Mouse (Mus musculus): ENCODE data around the gene Rinl. TPM values are rescaled to one million over a fixed set of nuclear protein-coding genes. Genes with fewer than 3 reads are reported as not detected.

Gene Rinl
- polyA plus RNA-seq, 1 experiment from 2014 or later = 2.8 TPM

DNA sequence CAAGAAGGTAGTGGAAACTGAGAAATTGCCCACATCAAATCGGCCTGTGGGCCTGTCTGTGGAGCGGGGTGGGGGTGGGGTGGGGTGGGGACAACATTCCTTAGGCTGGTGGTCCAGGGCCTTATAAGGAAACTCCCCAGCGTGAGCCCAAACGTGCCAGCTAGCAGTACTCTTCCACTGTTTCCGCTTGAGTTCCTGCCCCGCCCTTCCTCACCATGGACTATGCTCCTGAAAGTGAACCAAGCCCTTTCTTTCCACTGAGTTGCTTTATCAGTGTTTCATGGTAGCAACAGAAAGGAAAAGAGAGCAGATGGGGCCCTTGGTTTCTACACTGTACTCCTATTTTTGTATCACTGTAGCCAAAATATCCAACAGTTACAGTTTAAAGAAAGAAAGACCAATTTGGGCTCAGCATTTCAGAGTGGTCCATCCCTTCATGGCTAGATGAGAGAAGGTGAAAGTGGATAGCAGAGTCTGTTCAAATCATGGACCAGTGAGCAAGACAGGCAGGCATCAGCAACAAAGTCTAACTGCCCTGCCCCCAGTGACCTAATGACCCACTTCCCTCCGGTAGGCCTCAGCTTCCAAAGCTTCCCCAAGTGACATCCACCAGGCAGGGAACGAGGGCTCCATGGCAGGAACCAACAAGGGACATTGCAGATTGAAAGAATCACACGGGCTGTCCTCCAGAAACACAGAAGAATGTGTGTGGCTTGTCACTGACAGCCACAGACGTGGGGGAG is 14.2 kb downstream of the Rinl start:
- H3K4me1 ChIP-seq = peaks cover 19% of the 10 kb centered on the region
- no peak overlapping the region for H3K9ac ChIP-seq
- H3K36me3 ChIP-seq = no peaks in the 10 kb centered on the region
- no peak overlapping the region for H3K4me3 ChIP-seq
- H3K9me3 ChIP-seq = no peaks in the 10 kb centered on the region
- H3K4me2 ChIP-seq (replicated peaks) = peak overlapping the region; percentile 4; the same call in 1 of the 2 replicates
- ATAC-seq (ENCODE audit: low FRiP score, low read depth) = no peak
- H3K27me3 ChIP-seq (replicated peaks) = no peaks in the 10 kb centered on the region
- H3K27ac ChIP-seq = no peak overlapping the region
- WGBS = 7% methylated on average over 10 of the region's 10 CpGs

- ATAC-seq (ENCODE audit: low FRiP score, low read depth) = no peak
- WGBS = 40% methylated on average over 4 of the region's 4 CpGs
- no peak overlapping the region for H3K4me2 ChIP-seq (replicated peaks)
- no peak overlapping the region for H3K4me3 ChIP-seq
- no peaks in the 10 kb centered on the region for H3K27me3 ChIP-seq (replicated peaks)
- H3K9ac ChIP-seq = no peak overlapping the region
- H3K27ac ChIP-seq = no peak overlapping the region
- no peaks in the 10 kb centered on the region for H3K9me3 ChIP-seq
- H3K4me1 ChIP-seq = peaks cover 22% of the 10 kb centered on the region
- H3K36me3 ChIP-seq = no peaks in the 10 kb centered on the region
Observed at GRCm38 (mm10) chr7:28803756-28804155, 15.0 kb downstream of the Rinl start.

- Histone ChIP-seq H3K9me3 (no peaks in the 10 kb centered on the region), H3K4me1 (peaks cover 27% of the 10 kb centered on the region), H3K9ac (no peak overlapping the region), H3K4me3 (no peak overlapping the region), H3K36me3 (peaks cover 1% of the 10 kb centered on the region), H3K27ac (no peak overlapping the region), H3K27me3 (replicated peaks) (no peaks in the 10 kb centered on the region), H3K4me2 (replicated peaks) (no peak overlapping the region)
- 77% methylated on average over 4 of the region's 4 CpGs for WGBS
- ATAC-seq (ENCODE audit: low FRiP score, low read depth) = no peak
Observed at GRCm38 (mm10) chr7:28806869-28807268, 18.1 kb downstream of the Rinl start.

DNA sequence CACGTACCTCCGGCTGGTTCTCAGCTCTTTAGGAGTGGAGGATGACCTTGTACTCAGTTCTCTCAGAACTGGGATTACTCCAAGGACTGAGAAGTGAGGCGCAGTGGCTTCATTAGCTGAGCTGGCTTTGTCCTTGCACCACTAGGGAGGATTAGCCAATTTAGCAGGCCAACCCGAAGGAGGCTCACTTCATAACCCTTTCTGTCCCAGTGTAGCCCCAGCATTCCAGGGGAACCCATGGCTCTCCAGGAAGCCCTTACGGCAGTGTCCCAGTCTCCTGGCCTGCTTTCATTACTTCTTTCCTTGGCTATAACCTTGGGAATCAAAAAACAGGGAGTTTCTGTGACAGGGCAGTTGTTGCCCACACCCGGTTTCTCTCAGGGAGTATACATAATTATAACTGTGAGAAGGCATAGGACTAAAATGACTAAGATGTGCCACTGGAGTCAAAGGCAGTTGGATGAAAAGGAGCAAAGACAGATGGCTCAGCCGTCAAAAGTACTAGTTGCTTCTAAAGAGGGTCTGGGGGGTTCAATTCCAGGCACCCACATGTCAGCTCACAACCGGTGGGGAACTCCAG is 19.0 kb downstream of the Rinl start:
- H3K9me3 ChIP-seq = no peaks in the 10 kb centered on the region
- peak overlapping the region; percentile 89 for H3K9ac ChIP-seq
- peak overlapping the region; percentile 99 for H3K27ac ChIP-seq
- ATAC-seq (ENCODE audit: low FRiP score, low read depth) = no peak
- peak overlapping the region; percentile 81 for H3K4me2 ChIP-seq (replicated peaks)
- 50% methylated on average over 6 of the region's 8 CpGs for WGBS
- H3K4me3 ChIP-seq = peak overlapping the region; percentile 88
- H3K36me3 ChIP-seq = peaks cover 10% of the 10 kb centered on the region
- H3K4me1 ChIP-seq = peaks cover 30% of the 10 kb centered on the region
- no peaks in the 10 kb centered on the region for H3K27me3 ChIP-seq (replicated peaks)

- H3K36me3 ChIP-seq = peaks cover 17% of the 10 kb centered on the region
- ATAC-seq (ENCODE audit: low FRiP score, low read depth) = peak; percentile 2; the same call in 1 of the 2 replicates
- peaks cover 30% of the 10 kb centered on the region for H3K4me1 ChIP-seq
- peak within 1 kb of the TSS; percentile 89 for H3K9ac ChIP-seq
- WGBS = 4% methylated on average over 35 of the region's 35 CpGs
- H3K27ac ChIP-seq = peak within 1 kb of the TSS; percentile 99
- peak within 1 kb of the TSS; percentile 81 for H3K4me2 ChIP-seq (replicated peaks)
- H3K27me3 ChIP-seq (replicated peaks) = no peaks in the 10 kb centered on the region
- peak within 1 kb of the TSS; percentile 88 for H3K4me3 ChIP-seq
- H3K9me3 ChIP-seq = no peaks in the 10 kb centered on the region
Observed at GRCm38 (mm10) chr7:28808221-28808941, 19.6 kb downstream of the Rinl start, which contains the start of gene Hnrnpl. Gene Hnrnpl, plus strand, starts transcription at chr7:28808541.

DNA sequence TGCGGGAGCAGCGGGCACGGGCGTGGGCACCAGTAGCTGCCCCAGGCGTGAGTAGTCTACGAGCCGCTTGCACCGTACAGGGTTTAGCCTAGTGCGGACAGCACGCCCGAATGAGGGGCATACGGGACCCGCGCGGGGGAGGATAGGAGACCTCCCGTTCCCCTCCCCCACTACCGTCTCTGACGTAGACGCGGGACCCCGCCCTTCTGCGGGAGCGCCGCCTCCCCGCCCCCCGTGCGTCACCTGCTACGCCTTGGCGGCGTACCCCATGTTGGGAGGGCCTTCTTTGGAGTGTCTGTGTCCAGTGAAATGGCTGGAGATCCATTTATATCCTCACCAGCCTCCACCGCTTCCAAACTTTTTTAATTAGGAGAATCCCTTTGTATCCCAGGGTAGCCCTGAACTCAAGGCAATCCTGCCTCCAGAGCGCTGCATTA is 20.2 kb downstream of the Rinl start:
- ATAC-seq (ENCODE audit: low FRiP score, low read depth) = peak; percentile 54
- peak overlapping the region; percentile 88 for H3K4me3 ChIP-seq
- peaks cover 23% of the 10 kb centered on the region for H3K36me3 ChIP-seq
- no peaks in the 10 kb centered on the region for H3K27me3 ChIP-seq (replicated peaks)
- whole genome bisulfite sequencing = 2% methylated on average over 32 of the region's 32 CpGs
- H3K9ac ChIP-seq = peak overlapping the region; percentile 89
- H3K4me2 ChIP-seq (replicated peaks) = peak overlapping the region; percentile 81
- H3K27ac ChIP-seq = peak overlapping the region; percentile 99
- peaks cover 33% of the 10 kb centered on the region for H3K4me1 ChIP-seq
- H3K9me3 ChIP-seq = no peaks in the 10 kb centered on the region

DNA sequence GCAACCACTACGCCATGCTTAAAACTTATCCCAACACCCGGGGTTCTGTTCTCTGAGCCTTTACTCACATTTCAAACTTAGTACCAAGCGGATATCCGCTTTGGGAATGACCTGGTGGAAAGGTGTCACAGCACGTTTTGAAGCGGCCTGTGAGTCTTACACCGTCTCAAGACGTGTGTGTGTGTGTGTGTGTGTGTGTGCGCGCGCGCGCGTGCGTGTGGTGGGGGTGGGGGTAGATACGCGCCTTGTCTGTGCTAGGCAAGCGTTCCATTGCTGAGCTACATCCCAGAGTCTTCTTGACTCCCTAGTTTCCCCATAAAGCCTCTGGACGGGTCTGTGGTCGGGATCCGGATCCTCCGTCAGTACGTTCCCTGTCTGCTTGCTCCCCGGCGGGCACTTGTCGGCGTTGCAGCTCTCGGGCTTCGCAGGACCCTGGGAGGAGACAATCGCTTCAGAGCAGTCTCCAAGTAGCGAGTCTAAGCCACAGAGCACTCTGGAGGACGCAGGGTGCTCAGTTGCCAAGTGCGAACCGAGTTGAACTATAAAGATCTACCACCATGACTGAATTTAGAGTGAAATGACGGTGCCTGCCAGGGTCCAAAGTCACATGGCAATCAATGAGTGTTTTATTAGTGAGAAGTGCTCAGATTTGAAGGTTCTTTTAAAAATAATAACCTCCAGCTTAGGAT is 20.8 kb downstream of the Rinl start:
- peak; percentile 31 for ATAC-seq (ENCODE audit: low FRiP score, low read depth)
- Histone ChIP-seq H3K4me1 (peaks cover 36% of the 10 kb centered on the region), H3K4me2 (replicated peaks) (peak overlapping the region; percentile 81), H3K9ac (peak overlapping the region; percentile 89), H3K27me3 (replicated peaks) (no peaks in the 10 kb centered on the region), H3K9me3 (no peaks in the 10 kb centered on the region), H3K36me3 (peaks cover 28% of the 10 kb centered on the region), H3K27ac (peak overlapping the region; percentile 99), H3K4me3 (peak overlapping the region; percentile 88)
- under 1% methylated on average over 35 of the region's 35 CpGs for WGBS

GRCm38 (mm10) chr7:28810107-28811066 is 21.6 kb downstream of the Rinl start:
- Histone ChIP-seq H3K36me3 (peaks cover 36% of the 10 kb centered on the region), H3K27ac (peak overlapping the region; percentile 99), H3K9me3 (no peaks in the 10 kb centered on the region), H3K27me3 (replicated peaks) (no peaks in the 10 kb centered on the region), H3K4me1 (peaks cover 42% of the 10 kb centered on the region), H3K4me2 (replicated peaks) (peak overlapping the region; percentile 93), H3K9ac (peak overlapping the region; percentile 97), H3K4me3 (peak overlapping the region; percentile 88)
- WGBS = under 1% methylated on average over 70 of the region's 70 CpGs
- ATAC-seq (ENCODE audit: low FRiP score, low read depth) = peak; percentile 92

- Histone ChIP-seq H3K27me3 (replicated peaks) (no peaks in the 10 kb centered on the region), H3K4me2 (replicated peaks) (peak overlapping the region; percentile 93), H3K4me1 (peaks cover 51% of the 10 kb centered on the region), H3K36me3 (peaks cover 44% of the 10 kb centered on the region), H3K27ac (peak overlapping the region; percentile 97), H3K9me3 (no peaks in the 10 kb centered on the region), H3K9ac (peak overlapping the region; percentile 97), H3K4me3 (peak overlapping the region; percentile 88)
- peak; percentile 18; the same call in 1 of the 2 replicates for ATAC-seq (ENCODE audit: low FRiP score, low read depth)
- under 1% methylated on average over 40 of the region's 40 CpGs for WGBS
Observed at GRCm38 (mm10) chr7:28811228-28811627, 22.5 kb downstream of the Rinl start.

- no peak overlapping the region for H3K27ac ChIP-seq
- ATAC-seq (ENCODE audit: low FRiP score, low read depth) = no peak
- H3K27me3 ChIP-seq (replicated peaks) = no peaks in the 10 kb centered on the region
- peak overlapping the region; percentile 88 for H3K4me3 ChIP-seq
- peaks cover 53% of the 10 kb centered on the region for H3K4me1 ChIP-seq
- peak overlapping the region; percentile 93 for H3K4me2 ChIP-seq (replicated peaks)
- H3K9ac ChIP-seq = peak overlapping the region; percentile 97
- H3K36me3 ChIP-seq = peaks cover 49% of the 10 kb centered on the region
- H3K9me3 ChIP-seq = no peaks in the 10 kb centered on the region
- WGBS = 17% methylated on average over 7 of the region's 7 CpGs
Observed at GRCm38 (mm10) chr7:28811640-28812275, 23.0 kb downstream of the Rinl start.
